Mouse (Mus musculus) ES-Bruce4 (cell line): ENCODE results near the gene Zfp534.
"Not testable (repeated sequence)": the region's sequence is repeated elsewhere in the genome, so short reads cannot be mapped to it uniquely, and the experiment has no call there.

Experiments used
- CTCF ChIP-seq: IDR thresholded peaks from one replicate; pipeline ENCODE4 v1.8.1; 2011; ENCODE audit warnings: low read depth, low read length
- EP300 ChIP-seq: IDR thresholded peaks from 2 replicates; pipeline ENCODE4 v1.6.1; 2011; ENCODE audit warnings: low read depth, low read length; ENCODE audit not compliant: insufficient read depth
- POLR2A ChIP-seq: IDR thresholded peaks from one replicate; pipeline ENCODE4 v1.8.1; 2011; ENCODE audit warnings: low read length; ENCODE audit not compliant: insufficient read depth

DNA sequence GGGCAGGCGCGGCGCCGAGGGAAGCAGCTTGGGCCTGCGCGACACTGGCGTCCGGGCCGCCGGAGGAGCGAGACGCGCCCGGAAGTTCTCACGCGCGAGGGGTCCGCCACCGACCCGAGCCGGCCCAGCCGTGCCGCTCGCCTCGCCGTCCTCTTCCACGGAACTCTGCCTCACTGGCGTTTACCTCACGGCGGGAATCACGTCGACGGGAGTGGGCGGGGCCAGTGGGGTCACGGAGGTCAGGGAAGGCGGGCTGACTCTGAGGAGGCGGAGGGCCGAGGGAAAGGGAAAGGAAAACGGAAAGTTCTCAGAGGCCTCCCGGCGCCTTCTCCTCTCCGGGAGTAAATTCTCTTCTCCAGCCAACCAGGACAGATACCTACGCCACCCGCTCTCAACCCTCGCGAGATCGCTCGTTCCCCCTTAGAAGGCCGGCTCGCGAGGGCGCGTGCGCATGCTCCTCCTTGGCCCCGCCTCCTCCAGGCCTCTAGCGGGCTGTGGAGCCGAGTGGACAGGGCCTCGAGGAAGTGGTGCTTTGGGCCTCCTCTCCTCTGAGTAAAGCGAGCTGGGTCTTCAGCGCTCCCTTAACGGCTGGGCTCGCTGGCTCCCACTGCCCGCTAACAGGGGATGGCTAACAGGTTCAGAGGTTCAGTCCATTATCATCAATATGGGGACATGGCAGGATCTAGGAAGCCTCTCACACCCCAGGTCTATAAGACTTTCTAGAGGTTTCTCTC is 36.5 kb upstream of the Zfp534 start:
- not testable (repeated sequence) for TF ChIP-seq CTCF, EP300
- TF ChIP-seq POLR2A, result peak; percentile 29
